Mouse (Mus musculus): ENCODE results near the gene Chsy1.

The Chsy1 gene

GRCm38 (mm10) chr7:66108961-66109854, at the start of gene Chsy1:
Gene Chsy1, plus strand, starts transcription at chr7:66109515.
- DNase-seq (ENCODE audit: low spot score in 2 of 2), result peak; percentile 93

DNA sequence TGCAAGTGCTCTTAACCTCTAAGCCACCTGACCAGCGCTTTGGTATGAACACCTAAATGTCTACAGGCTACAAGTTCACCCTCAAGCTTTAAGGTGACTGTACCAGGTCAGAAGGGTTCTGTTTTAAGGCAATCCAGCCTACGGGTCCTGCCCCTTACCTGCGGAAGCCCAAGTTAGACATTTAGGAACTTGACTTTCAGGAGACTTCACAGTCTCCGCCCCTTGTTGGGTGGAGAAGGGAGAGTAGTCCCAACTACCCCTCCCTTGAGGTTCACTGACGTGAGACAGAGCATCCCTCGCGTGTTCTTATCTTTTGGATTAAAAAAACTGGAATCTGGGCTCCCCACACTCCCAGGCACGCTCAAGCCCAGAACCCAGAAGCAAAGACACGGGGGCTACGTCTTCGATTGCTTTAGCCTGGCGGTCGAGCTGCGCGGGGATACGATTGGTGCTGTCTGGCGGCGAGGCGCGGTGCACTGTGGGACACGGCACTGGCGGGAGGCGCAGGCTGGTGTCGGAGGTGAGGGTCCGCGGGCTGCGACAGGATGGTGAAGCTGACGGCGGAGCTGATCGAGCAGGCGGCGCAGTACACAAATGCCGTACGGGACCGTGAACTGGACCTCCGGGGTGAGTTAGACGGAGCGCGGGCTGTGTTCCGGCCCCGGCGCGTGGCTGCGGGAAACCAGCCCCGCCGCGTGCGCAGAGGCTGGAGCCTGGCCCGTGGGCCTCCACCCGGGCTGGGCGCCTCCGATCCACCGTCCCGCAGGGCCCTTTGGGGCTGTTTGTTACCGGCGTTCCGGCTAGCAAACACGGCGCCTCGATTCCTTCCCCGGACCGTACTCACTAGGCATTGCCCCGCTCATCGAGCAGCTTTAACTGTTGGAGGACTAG, 49.0 kb upstream of the Chsy1 start:
- peak; percentile 87 to 91 for DNase-seq (ENCODE audit: low spot score in 2 of 2)

DNA sequence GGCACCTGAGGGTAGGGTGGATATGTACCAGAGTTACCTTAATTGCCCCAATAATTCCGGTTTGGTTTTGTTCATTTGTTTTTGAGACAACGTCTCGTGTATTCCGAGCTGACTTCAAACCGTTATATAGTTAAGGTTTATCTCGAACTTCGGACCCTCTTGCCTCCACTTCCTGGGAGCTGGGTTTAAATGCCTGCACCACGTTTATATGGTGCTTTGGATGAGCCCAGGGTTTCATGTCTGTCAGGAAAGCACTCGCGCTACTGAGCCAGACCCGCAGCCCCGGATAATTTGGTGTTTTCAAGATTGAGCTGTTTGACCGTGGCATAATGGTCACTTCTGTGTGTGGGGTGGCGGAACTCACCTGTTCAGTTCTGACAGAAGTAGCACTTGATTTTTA, 48.3 kb upstream of the Chsy1 start:
- DNase-seq (ENCODE audit: low spot score in 2 of 2), result no peak

- DNase-seq (ENCODE audit: low spot score in 2 of 2), result no peak
Observed at GRCm38 (mm10) chr7:66076411-66076810, 32.9 kb upstream of the Chsy1 start.

GRCm38 (mm10) chr7:66079364-66080230, 29.7 kb upstream of the Chsy1 start, which contains the start of gene Selenos:
Gene Selenos, plus strand, starts transcription at chr7:66079649.
- DNase-seq (ENCODE audit: low spot score in 2 of 2), result peak; percentile 92 to 96

DNA sequence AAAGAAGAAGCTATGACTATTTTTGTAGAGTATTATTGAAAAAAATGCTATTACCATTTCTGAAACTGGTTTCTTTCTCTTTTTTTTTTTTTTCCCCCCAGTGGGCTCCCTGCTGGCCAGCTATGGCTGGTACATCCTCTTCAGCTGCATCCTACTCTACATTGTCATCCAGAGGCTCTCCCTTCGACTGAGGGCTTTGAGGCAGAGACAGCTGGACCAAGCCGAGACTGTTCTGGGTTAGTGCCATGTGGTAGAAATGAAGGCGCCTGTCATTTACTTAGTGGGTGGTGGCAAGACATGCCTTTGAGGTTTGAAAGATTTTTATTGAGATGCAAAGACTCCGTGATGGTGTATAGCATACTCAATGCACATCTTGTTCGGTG, 29.1 kb upstream of the Chsy1 start:
- no peak for DNase-seq (ENCODE audit: low spot score in 2 of 2)

DNA sequence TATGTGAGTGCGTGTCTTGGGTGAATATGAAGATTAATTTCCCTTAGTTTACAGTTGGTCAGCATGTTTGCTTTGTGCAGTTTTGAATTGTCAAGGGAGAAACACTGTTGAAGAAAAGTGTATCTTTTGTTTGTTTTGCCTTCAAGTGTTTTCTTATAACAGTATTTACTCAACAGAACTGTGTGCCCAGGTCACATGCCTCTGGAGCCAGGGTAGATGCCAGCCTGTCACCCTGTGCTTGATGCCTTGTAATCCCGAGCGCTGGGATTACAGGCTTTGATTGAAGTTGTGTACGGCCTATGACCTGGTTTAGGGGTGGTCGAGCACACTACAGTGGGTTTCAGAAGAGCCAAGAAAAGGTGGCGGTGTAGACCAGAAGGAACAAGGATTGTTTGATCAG, 25.6 kb upstream of the Chsy1 start:
- no peak for DNase-seq (ENCODE audit: low spot score in 2 of 2)

DNA sequence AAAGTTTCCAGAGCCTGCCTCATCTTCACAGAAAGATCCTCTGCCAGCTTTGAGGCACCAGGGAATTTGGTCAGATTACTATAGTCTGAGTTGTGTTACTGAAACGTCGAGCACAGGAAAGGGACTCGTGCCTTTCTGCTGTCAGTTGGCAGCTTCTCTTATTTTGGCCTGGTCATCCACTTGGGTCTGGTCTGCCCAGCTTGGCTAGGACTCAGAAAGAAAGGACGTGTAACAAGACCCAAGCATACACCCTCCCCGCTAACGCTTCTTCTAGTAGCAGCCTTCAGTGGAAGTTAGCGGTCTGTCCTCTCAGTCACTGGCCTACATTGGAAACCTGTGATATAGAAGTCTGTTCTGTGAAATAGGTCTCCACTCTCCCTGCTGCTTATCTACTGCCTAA, 24.8 kb upstream of the Chsy1 start:
- DNase-seq (ENCODE audit: low spot score in 2 of 2), result no peak

DNA sequence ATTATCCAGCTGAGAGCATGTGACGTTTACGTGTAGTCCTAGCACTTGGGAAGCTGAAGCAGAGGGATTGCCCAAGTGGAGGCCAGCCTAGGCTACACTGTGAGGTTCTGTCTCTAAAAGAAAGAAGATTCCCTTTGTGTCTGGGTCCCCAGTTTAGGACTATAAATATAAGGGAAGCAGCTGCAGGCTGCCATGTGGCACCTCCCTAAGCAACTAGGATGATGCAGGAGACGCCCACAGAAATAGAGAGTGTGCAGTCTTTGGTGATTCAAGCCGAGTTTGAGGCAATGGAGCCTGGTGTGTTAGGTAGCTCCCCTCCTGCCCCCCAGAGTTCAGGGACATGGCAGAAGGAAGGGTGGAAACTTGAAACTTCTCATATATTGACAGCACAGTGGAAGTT, 21.7 kb upstream of the Chsy1 start:
- peak; percentile 41 to 77 for DNase-seq (ENCODE audit: low spot score in 2 of 2)

GRCm38 (mm10) chr7:66088077-66088476, 21.2 kb upstream of the Chsy1 start:
- peak; percentile 33 to 39 for DNase-seq (ENCODE audit: low spot score in 2 of 2)

DNA sequence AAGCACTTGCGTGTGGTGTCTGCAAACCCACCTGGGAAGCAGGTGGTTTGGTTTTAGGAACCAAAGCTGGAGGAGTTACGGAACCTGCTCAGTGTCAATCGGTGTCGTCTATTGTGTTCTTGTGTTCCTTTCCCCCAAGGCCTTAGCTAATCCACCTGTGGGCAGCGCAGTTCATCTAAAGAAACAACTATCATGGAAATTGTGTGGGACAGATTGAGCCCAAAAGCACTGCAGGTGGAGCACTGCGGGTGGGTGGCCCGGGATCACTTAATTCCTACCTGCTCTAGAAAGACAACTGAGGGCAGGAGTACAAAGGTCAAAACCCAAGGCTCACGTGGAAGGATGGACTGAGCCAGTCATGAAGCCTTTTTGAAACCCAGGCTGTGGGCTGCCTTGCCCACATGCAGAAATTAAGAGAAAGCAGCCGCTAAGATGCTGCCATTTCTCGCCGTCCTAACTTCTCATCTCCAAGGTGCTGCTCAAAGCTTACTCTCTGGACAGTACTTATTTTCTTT, 18.6 kb upstream of the Chsy1 start:
- DNase-seq (ENCODE audit: low spot score in 2 of 2), result no peak

DNA sequence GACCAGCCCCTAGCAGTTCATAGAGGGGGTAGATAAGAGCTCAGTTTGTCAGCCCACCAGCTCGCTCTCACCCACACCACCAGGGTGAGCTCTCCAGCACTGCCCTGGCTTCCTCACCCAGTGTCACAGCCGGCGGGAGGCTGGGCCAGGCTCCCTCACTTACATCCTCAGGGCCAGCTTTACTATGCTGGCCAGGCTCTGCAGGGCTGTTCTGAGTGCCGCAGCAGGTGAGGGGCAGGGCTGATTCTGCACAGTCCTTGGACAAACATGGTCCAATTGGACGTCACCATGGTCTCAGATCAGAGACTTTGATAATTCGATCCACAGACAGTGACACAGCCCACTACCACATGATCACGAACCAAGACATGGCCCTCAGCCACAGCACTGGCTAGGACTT, 17.8 kb upstream of the Chsy1 start:
- no peak for DNase-seq (ENCODE audit: low spot score in 2 of 2)

GRCm38 (mm10) chr7:66092656-66093055, 16.7 kb upstream of the Chsy1 start:
- DNase-seq (ENCODE audit: low spot score in 2 of 2), result no peak

GRCm38 (mm10) chr7:66094141-66094540, 15.2 kb upstream of the Chsy1 start:
- no peak for DNase-seq (ENCODE audit: low spot score in 2 of 2)

GRCm38 (mm10) chr7:66098803-66099202, 10.5 kb upstream of the Chsy1 start:
- no peak for DNase-seq (ENCODE audit: low spot score in 2 of 2)

DNA sequence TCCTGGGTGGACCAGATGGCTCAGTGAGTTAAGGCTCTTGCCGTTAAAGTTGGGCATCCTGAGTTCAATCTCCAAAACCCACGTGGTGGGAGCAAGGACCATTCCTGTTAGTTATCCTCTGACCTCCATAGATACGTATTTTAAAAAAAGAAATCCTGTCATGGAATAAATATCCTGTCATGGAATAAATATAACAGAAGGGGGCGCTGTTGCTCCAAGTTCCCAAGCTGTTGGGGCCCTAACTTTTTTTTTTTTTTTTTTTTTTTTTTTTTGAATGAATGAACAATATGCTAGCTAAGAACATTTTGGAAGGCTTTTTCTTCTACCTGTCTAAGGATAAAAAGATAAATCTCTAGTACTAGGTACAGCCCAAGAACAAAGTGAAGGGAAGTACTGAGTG, 7.4 kb upstream of the Chsy1 start:
- no peak for DNase-seq (ENCODE audit: low spot score in 2 of 2)

GRCm38 (mm10) chr7:66104531-66104930, 4.8 kb upstream of the Chsy1 start:
- no peak for DNase-seq (ENCODE audit: low spot score in 2 of 2)

- DNase-seq (ENCODE audit: low spot score in 2 of 2), result no peak
Observed at GRCm38 (mm10) chr7:66105771-66106170, 3.5 kb upstream of the Chsy1 start.

DNA sequence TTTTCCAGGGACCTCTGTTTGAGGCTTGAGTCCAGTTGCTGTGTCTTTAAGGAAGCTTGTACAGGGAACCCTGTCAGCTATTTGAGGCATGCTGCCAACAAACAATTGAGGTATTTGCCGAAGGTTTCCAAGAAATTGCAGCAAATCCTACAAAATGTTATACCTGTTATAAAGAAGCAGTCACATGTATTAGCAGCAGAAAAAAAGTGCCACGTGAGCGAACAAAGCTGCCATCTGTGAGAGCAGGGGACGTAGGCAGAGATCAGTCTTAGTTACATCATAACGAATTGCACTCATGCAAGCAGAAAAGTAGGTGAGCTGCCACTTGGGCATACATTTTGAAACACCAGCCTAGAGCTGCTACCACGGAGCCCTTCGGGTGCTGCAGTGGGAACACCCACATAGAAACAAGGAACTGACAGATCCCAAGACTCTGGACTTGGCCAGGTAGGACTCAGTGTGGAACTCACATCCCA, 2.7 kb upstream of the Chsy1 start:
- DNase-seq (ENCODE audit: low spot score in 2 of 2), result peak in 1 of 2 experiments; percentile 33

GRCm38 (mm10) chr7:66107206-66107605, 2.1 kb upstream of the Chsy1 start:
- DNase-seq (ENCODE audit: low spot score in 2 of 2), result no peak

GRCm38 (mm10) chr7:66107930-66108329, 1.4 kb upstream of the Chsy1 start:
- DNase-seq (ENCODE audit: low spot score in 2 of 2), result no peak
